Mouse (Mus musculus): Measurements from ENCODE around the gene Slc25a45. TPM values are rescaled to one million over a fixed set of nuclear protein-coding genes. Genes with fewer than 3 reads are reported as not detected.

The Slc25a45 gene
- polyA plus RNA-seq, 1 experiment from 2014 or later, result 5.9 TPM

DNA sequence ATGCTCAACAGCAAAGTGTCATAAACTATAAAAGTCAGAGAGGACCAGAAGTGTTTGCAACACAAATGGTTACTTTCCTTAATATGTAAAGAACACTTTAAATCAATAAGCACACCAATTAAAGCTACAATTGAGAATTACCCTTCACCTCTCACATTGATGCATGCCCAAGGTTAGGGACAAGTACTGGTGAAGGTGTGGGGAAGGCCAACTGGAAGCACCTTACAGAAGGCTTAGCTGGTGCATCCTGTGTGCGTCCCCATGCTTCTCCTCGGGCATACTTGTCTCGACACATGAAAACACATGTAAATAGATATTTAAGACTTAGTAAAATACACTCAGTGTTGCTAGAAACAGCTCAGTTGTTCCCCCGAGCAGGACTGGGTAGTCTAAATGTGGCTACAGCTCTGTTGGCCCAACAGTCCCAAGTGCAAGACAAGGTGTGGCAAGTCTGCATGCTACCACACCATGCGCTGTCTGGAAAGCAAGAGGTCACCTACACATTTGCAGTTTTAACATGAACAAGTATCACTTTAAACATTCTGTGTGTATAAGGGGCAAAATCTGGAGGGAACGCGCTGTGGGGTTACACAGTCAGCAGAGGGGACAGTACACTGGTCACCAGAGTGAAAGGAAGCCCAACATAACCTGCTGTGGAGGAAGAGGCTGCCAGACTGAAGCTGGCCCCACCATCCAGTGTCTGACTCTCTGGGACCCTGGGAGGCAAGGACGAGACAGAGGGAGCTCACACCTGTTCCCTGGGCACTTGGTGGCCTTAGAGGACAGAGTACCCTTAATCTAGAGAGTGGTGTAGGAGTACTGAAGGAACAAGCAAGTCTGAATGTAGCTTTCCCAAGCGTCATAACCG, 42.3 kb upstream of the Slc25a45 start:
- 88% methylated on average over 10 of the region's 10 CpGs for WGBS
- Histone ChIP-seq H3K4me1 (peaks cover 14% of the 10 kb centered on the region), H3K36me3 (no peaks in the 10 kb centered on the region), H3K9me3 (replicated peaks) (no peaks in the 10 kb centered on the region), H3K4me3 (replicated peaks) (no peak overlapping the region), H3K27ac (replicated peaks) (no peak overlapping the region), H3K4me2 (replicated peaks) (no peak overlapping the region), H3K27me3 (no peaks in the 10 kb centered on the region), H3K9ac (no peak overlapping the region)
- no peak for ATAC-seq (ENCODE audit: insufficient number of reproducible peaks, low FRiP score, low TSS enrichment, low read depth)

GRCm38 (mm10) chr19:5835922-5836430, 41.6 kb upstream of the Slc25a45 start:
- Histone ChIP-seq H3K9me3 (replicated peaks) (no peaks in the 10 kb centered on the region), H3K4me2 (replicated peaks) (no peak overlapping the region), H3K36me3 (no peaks in the 10 kb centered on the region), H3K9ac (no peak overlapping the region), H3K27ac (replicated peaks) (no peak overlapping the region), H3K27me3 (no peaks in the 10 kb centered on the region), H3K4me3 (replicated peaks) (no peak overlapping the region), H3K4me1 (peaks cover 18% of the 10 kb centered on the region)
- WGBS, result 71% methylated on average over 8 of the region's 8 CpGs
- no peak for ATAC-seq (ENCODE audit: insufficient number of reproducible peaks, low FRiP score, low TSS enrichment, low read depth)

GRCm38 (mm10) chr19:5836941-5837572, 40.6 kb upstream of the Slc25a45 start:
- H3K27ac ChIP-seq (replicated peaks), result no peak overlapping the region; the same call in 1 of the 2 replicates
- H3K4me2 ChIP-seq (replicated peaks), result no peak overlapping the region
- ATAC-seq (ENCODE audit: insufficient number of reproducible peaks, low FRiP score, low TSS enrichment, low read depth), result no peak

DNA sequence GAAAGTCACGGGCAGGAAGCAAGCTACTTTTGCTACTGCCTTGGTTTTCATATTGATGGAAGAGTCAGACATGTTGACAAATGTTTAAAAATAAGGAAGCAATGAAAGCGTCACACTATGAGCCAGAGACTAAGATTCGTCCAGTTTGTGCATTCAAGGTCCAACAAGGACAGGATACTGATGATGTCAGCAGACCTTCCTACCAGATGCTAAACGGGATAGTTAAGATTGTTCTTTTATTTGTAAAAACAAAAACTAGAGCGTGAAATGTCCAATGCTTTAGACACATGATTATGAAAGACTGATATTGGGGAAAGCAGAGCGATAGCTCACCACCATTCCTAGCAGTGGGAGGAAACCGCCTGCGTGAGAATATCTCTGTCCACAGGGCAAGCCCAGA, 40.0 kb upstream of the Slc25a45 start:
- Histone ChIP-seq H3K4me3 (replicated peaks) (no peak overlapping the region), H3K36me3 (no peaks in the 10 kb centered on the region), H3K9ac (no peak overlapping the region), H3K4me2 (replicated peaks) (no peak overlapping the region), H3K4me1 (peaks cover 33% of the 10 kb centered on the region), H3K27me3 (no peaks in the 10 kb centered on the region), H3K27ac (replicated peaks) (no peak overlapping the region), H3K9me3 (replicated peaks) (no peaks in the 10 kb centered on the region)
- WGBS, result 74% methylated on average over 8 of the region's 8 CpGs
- no peak for ATAC-seq (ENCODE audit: insufficient number of reproducible peaks, low FRiP score, low TSS enrichment, low read depth)

More at GRCm38 (mm10) chr19:5836941-5837572, 40.6 kb upstream of the Slc25a45 start:
- no peaks in the 10 kb centered on the region for H3K9me3 ChIP-seq (replicated peaks)
- peaks cover 27% of the 10 kb centered on the region for H3K4me1 ChIP-seq
- H3K36me3 ChIP-seq, result no peaks in the 10 kb centered on the region
- no peak overlapping the region for H3K9ac ChIP-seq
- no peaks in the 10 kb centered on the region for H3K27me3 ChIP-seq
- WGBS, result 60% methylated on average over 10 of the region's 10 CpGs
- no peak overlapping the region for H3K4me3 ChIP-seq (replicated peaks)

DNA sequence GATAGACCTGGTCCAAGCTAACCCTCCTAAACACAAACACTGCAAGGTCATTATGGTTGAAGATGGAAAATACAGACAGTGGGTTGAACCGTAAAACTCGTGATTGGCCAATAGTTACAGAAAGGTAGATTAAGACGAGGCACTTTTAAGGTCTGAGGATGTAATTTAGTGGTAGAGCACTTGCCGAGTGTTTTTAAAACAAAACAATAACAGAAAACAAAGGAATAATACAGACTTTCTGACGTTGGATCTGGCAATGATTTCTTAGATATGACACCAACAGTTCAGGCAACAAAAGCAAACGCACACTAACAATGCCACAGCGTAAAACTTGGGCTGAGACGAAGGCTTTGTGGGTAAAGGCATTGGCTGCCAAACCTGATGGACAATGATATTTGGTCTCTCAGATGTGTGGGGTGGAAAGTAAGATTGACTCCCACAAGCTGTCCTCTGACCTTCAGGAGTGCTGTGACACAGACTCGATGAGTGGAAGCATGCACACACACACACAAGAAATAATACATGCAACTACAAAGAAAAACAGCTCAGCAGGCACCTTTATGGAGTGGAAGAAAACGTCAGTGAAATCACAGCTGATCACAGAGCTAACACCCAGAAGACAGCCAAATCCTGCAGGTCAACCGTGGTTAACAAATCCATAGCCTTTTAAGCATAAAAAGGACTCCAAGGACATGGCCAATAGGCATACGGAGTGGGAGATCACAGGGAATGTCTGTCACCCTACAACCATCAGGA, 39.3 kb upstream of the Slc25a45 start:
- Histone ChIP-seq H3K4me2 (replicated peaks) (no peak overlapping the region), H3K27ac (replicated peaks) (no peak overlapping the region), H3K27me3 (no peaks in the 10 kb centered on the region), H3K36me3 (no peaks in the 10 kb centered on the region), H3K9me3 (replicated peaks) (no peaks in the 10 kb centered on the region), H3K9ac (no peak overlapping the region), H3K4me1 (peaks cover 40% of the 10 kb centered on the region), H3K4me3 (replicated peaks) (no peak overlapping the region)
- 75% methylated on average over 12 of the region's 12 CpGs for WGBS
- no peak for ATAC-seq (ENCODE audit: insufficient number of reproducible peaks, low FRiP score, low TSS enrichment, low read depth)

- Histone ChIP-seq H3K27me3 (no peaks in the 10 kb centered on the region), H3K9ac (no peak overlapping the region), H3K4me1 (peaks cover 45% of the 10 kb centered on the region), H3K27ac (replicated peaks) (no peak overlapping the region), H3K4me3 (replicated peaks) (no peak overlapping the region), H3K9me3 (replicated peaks) (no peaks in the 10 kb centered on the region), H3K36me3 (no peaks in the 10 kb centered on the region), H3K4me2 (replicated peaks) (no peak overlapping the region)
- whole genome bisulfite sequencing, result 83% methylated on average over 4 of the region's 4 CpGs
- ATAC-seq (ENCODE audit: insufficient number of reproducible peaks, low FRiP score, low TSS enrichment, low read depth), result no peak
Observed at GRCm38 (mm10) chr19:5838892-5839165, 38.8 kb upstream of the Slc25a45 start.

DNA sequence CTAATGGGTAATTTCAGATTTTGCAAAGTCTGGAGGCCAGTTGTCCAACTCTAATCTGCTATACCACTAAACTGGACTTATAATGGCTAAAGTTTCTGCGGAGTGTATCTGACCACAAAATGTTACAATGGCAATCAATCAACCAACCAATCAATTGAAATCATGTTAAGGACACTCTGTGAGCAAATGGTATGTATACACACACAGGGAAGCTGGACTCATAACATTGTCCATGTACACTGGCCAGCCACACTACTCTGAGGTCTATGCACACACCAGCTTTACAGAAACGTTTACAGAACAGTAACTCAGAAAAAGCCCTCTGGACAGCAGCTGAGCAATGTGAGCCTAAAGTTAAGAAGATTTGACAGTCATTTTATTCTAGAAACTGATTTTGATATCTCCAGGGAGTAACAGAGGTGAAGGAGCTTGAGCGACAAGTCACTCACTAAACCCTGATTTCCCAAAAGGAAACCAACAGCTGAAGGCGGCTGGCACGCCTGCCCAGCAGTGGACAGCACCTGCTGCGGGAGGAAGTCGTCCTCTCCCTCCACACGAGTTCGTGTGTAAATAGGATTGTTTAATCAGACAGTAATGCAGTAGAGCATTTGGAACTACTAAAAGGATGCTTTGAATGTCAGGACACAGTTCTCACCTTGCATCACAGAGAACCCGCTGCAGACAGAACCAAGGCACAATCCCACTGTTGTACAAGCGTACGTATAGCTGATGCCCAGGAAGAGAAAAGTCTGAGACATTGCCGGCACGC, 38.1 kb upstream of the Slc25a45 start:
- no peaks in the 10 kb centered on the region for H3K27me3 ChIP-seq
- no peaks in the 10 kb centered on the region for H3K36me3 ChIP-seq
- peaks cover 52% of the 10 kb centered on the region for H3K4me1 ChIP-seq
- 70% methylated on average over 14 of the region's 14 CpGs for WGBS
- H3K9ac ChIP-seq, result no peak overlapping the region
- H3K27ac ChIP-seq (replicated peaks), result no peak overlapping the region
- H3K4me3 ChIP-seq (replicated peaks), result no peak overlapping the region
- H3K4me2 ChIP-seq (replicated peaks), result no peak overlapping the region
- no peaks in the 10 kb centered on the region for H3K9me3 ChIP-seq (replicated peaks)
- ATAC-seq (ENCODE audit: insufficient number of reproducible peaks, low FRiP score, low TSS enrichment, low read depth), result no peak

DNA sequence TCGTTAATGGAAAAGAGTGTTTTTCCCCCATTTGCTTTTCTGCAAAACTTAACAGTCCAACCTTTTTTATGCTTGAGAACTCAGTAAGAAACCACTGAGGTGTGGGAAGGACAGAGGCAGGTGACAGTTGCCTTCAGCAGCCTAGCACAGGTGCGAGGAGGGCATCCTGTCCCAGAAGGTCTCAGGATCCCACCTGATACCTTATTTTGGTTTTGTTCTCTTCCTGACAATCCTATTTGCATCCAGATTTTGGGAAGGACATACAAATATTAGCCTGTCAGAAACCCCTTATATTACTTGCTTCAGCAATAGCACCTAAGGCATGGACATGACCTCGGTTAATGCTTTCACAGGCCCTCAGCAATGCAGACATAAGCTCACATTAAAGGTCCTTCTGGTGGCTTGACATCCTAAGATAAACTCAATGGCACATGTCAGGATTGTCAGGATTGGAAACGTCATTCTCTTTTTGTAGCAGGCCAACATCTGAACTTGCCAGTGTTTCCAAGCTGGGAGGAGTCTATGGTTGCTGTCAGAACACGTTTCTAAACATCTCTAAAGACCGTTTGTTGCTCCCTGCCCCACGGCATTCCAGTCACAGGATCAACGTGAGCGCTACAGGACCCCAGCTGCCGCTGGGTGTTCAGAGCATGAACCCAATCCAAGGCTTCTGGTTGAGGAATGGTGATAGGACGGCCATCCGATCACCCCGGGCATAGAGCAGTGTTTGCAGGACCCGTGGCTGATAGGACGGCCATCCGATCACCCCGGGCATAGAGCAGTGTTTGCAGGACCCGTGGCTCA, 37.3 kb upstream of the Slc25a45 start:
- Histone ChIP-seq H3K36me3 (no peaks in the 10 kb centered on the region), H3K27me3 (no peaks in the 10 kb centered on the region), H3K4me3 (replicated peaks) (no peak overlapping the region), H3K4me2 (replicated peaks) (peak overlapping the region; percentile 26; the same call in 1 of the 2 replicates), H3K9ac (no peak overlapping the region), H3K4me1 (peaks cover 60% of the 10 kb centered on the region), H3K27ac (replicated peaks) (no peak overlapping the region), H3K9me3 (replicated peaks) (no peaks in the 10 kb centered on the region)
- 57% methylated on average over 18 of the region's 18 CpGs for WGBS
- ATAC-seq (ENCODE audit: insufficient number of reproducible peaks, low FRiP score, low TSS enrichment, low read depth), result no peak

- ATAC-seq (ENCODE audit: insufficient number of reproducible peaks, low FRiP score, low TSS enrichment, low read depth), result no peak
- H3K36me3 ChIP-seq, result no peaks in the 10 kb centered on the region
- H3K27ac ChIP-seq (replicated peaks), result peak overlapping the region; percentile 99
- H3K4me3 ChIP-seq (replicated peaks), result 0 out of 2 replicates have a peak overlapping the region, but pooled peaks have one; percentile 2
- WGBS, result 78% methylated on average over 9 of the region's 9 CpGs
- no peaks in the 10 kb centered on the region for H3K27me3 ChIP-seq
- H3K9me3 ChIP-seq (replicated peaks), result no peaks in the 10 kb centered on the region
- H3K4me2 ChIP-seq (replicated peaks), result peak overlapping the region; percentile 63
- peaks cover 62% of the 10 kb centered on the region for H3K4me1 ChIP-seq
- H3K9ac ChIP-seq, result no peak overlapping the region
Observed at GRCm38 (mm10) chr19:5840890-5841388, 36.7 kb upstream of the Slc25a45 start.

DNA sequence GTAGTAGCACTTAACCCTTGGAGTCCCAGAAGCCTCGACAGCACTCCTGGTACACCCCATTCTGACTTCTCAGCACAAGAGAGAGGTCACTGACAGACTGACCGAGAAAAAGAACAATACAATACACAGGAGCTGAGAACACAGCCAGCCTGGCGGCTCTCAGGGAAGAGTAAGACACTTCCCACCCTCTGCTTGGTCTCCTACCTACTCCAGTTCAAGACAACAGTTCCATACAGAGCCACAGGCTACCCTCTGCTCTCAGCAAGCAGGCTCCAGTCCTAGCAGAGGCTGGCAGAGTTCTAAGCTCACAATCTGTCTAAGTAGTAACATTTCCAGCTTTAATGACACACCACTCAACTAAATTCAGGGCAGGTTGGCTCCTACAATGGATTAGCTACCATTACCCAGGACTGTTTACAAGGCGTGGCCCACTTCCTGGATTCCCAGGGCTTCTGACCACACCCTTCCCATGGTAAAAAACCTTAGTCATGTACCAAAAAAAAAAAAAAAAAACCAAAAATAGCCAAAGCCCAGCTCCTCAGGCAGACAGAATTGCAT, 36.1 kb upstream of the Slc25a45 start:
- H3K9ac ChIP-seq, result no peak overlapping the region
- H3K27ac ChIP-seq (replicated peaks), result peak overlapping the region; percentile 99
- WGBS, result 58% methylated on average over 4 of the region's 4 CpGs
- peak overlapping the region; percentile 63 for H3K4me2 ChIP-seq (replicated peaks)
- ATAC-seq (ENCODE audit: insufficient number of reproducible peaks, low FRiP score, low TSS enrichment, low read depth), result no peak
- no peaks in the 10 kb centered on the region for H3K36me3 ChIP-seq
- H3K27me3 ChIP-seq, result no peaks in the 10 kb centered on the region
- H3K4me3 ChIP-seq (replicated peaks), result peak overlapping the region; percentile 45
- peaks cover 67% of the 10 kb centered on the region for H3K4me1 ChIP-seq
- H3K9me3 ChIP-seq (replicated peaks), result no peaks in the 10 kb centered on the region

Data from embryonic facial prominence, embryonic 15.5 days (tissue).